Mouse (Mus musculus): ENCODE measurements around the gene Mcemp1. TPM values are rescaled to one million over a fixed set of nuclear protein-coding genes. Genes with fewer than 3 reads are reported as not detected.

Gene Mcemp1
- 0.27 and 0.68 TPM in 2 replicates for total RNA-seq (2017)

DNA sequence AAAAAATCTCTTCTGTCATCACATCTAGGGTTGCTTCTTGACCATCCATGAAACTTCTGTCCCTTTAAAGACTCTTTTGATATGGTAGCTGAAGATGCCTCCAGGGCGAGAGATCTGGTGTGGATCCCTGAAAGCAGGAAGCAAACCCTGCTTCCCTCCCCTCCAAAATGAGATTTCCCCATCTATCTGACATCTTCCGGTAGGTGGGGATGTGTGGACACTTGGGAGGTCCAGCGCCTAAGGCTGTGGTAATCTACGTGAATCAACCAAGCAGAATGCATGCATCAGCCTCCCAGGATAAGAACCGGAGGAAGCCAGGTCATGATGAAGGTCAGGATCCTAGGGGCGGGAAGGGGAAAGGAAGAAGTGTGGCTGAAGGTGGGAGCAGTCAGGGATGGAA, at the start of gene Mcemp1:
TSS of gene Mcemp1 (plus strand) at position 248 of the 400 bp plus-strand sequence.
- no peak for ATAC-seq (replicated peaks; ENCODE audit: low read depth, poor library complexity, severe bottlenecking)

DNA sequence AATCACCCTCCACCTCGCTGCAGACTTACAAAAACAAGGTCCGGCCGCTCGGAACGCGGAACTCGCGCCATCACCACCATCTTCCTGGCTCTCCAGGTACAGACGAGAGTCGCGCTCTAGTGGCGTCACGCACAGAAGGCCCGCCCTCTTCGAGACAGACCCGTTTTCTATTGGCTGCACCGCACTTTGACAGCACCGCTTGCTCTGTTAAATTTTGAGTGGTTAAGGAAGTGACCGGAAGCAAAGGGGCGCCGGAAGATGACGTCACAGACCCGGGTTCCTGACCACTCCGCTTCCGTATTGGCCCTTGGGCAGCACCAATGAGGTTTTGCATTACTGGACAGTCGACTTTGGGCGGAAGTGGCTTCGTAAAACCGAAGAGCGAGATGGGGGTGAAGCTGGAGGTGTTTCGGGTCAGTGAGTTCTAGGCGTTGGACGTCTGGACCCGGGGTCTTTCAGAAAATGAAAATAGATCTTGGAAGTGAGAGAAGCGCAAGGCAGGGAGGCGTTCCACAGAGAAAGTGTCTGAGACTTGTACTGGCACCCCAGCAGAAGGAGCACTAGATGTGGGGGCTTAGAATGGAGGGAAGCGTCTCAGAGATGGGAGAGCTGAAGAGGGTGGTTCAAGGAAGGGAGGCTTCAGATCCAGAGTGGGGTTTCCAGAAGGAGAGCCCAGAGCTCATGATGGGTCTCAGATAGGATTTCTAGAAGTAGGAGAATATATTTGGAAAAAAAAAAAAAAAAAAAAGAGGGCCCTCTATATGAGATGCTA, 44.2 kb upstream of the Mcemp1 start, which contains the start of the genes Xab2 and Pet100:
TSS of gene Xab2 (minus strand) at position 118 of the 772 bp plus-strand sequence.
TSS of gene Pet100 (plus strand) at position 350 of the 772 bp plus-strand sequence.
- peak; percentile 98 for ATAC-seq (replicated peaks; ENCODE audit: low read depth, poor library complexity, severe bottlenecking)

DNA sequence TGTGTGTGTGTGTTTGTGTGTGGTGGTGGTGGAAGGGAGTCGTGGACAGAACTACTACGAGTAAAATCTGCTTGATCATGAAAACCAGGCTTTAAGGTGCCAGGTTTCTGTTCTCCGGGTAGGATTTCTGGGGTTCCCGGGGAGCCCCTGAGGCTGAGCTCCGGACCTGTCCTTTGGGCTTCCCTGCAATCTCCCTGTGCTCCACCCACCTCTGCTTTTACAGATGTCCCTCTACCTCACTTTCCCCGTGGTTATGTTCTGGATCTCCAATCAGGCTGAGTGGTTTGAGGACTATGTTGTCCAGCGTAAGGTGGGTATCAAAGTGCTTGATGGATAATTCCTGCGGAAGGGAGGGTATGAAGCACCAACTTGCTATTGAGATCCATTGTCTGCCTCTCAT, 43.4 kb upstream of the Mcemp1 start:
- no peak for ATAC-seq (replicated peaks; ENCODE audit: low read depth, poor library complexity, severe bottlenecking)

DNA sequence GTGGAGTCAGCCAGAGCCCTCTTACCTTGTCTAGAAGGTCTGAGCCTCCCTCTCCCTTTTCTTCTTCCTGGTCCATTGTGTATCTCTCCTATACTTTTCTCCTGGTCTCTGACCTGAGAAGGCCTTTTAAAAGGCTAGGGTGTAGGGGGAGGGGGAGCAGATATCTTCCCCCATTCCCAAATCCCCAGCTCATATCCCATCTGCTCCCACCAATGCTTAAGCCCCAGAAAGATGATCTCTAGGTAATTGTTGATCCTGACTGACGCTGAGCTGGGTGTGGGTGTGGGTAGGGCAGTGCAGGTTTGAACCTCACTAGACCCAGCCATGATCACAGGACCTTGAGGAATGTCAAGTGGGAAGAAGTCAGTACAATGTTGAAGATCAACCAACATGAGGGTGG, 40.1 kb upstream of the Mcemp1 start, which contains the start of gene Pcp2:
TSS of gene Pcp2 (minus strand) at position 101 of the 400 bp plus-strand sequence.
- ATAC-seq (replicated peaks; ENCODE audit: low read depth, poor library complexity, severe bottlenecking) = no peak

DNA sequence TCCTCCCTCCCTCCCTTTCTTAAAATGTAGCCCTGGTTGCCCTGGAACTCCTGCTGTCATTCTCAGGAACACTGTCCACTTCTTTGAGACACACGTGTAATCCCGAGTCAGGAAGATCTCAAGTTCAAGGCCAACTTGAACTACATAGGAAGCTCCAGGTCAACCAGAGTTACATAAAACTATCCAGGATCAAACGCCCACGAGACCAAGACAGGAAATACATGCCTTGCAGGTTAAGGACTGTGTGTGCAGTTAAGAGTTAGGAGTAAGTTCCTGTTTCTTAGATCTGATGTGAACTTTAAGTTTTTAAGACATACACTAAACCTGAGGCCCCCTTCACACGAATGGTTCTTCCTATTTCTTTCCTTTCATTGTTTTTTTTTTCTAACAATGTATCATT, 38.6 kb upstream of the Mcemp1 start:
- 0 out of 2 replicates have a peak, but pooled peaks have one; percentile 13 for ATAC-seq (replicated peaks; ENCODE audit: low read depth, poor library complexity, severe bottlenecking)

DNA sequence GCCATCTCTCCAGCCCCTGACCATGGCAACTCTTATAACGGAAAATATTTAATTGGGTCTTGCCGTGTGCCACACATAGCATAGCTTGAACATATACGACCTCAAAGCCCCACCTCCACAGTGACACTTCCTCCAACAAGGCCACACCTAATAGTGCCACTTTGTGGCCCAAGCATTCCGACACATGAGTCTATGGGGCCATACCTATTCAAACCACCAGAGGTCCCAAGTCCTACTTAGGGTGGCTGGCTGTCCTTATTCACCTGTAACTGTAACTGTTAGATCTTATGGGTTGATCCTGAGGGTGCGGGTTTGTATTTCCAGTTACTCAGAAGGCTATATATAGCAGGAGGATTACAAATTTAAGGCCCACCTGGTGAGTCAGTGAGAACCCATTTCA, 37.5 kb upstream of the Mcemp1 start:
- peak; percentile 37 for ATAC-seq (replicated peaks; ENCODE audit: low read depth, poor library complexity, severe bottlenecking)

DNA sequence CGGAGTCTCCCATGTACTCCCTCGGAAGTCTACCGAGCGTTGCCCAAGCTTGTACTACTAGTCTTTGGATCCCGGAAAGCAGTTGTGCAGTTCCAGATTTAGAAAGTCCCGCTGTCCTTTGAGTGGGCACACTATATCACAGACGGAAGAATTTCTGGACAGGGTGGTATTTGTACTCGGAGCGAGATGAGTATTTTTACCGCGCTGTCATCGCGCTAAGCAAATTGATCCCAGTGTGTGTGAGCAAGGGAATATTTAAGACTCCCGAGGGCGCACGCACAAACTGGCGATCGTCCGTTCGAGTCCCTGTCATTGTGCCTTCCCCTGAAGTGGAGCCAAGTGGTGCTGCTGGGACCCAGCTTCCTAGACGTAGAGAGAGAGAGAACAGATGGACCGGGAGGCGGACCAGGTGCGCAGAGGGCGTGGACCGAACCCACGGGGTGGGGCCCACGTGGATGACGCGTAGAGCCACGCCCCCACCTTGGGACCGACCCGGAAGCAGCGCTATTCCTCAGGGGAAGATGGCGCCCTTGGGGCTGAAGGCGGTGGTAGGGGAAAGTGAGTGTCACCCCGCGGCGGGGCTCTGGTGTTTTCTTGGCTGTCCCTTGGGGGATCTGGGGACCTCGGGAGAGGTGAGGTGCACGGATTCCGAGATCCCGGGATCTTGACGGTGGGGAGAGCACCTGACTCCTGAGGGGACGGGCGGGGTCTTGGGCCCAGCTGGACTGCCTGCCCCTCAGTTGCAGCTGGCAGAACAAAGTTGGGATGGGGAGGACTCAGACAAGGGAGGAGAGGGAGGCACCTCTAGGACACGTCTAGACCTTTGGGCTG, 34.7 kb upstream of the Mcemp1 start, which contains the start of gene Stxbp2:
TSS of gene Stxbp2 (plus strand) at position 309 of the 831 bp plus-strand sequence.
- ATAC-seq (replicated peaks; ENCODE audit: low read depth, poor library complexity, severe bottlenecking) = peak; percentile 92

DNA sequence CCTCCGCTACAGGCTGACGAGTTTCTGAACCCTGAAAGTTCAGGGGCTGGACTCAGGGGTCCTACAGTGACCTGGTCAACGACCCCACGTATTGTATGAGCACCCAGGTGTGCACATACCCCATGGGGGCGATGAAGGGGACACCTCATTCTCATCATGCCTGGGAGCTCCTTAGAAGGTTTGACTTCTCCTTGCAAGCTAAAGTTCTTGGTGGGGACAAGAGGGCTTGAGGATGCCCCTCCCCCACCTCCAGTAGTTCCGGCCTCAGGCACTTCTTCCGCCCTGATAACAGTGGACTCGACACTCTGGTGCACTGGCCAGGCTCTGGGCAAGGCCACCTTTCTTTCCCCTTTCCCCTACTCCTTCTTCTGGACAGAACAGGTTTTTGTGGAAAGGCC, 34.1 kb upstream of the Mcemp1 start:
- ATAC-seq (replicated peaks; ENCODE audit: low read depth, poor library complexity, severe bottlenecking) = peak; percentile 49

DNA sequence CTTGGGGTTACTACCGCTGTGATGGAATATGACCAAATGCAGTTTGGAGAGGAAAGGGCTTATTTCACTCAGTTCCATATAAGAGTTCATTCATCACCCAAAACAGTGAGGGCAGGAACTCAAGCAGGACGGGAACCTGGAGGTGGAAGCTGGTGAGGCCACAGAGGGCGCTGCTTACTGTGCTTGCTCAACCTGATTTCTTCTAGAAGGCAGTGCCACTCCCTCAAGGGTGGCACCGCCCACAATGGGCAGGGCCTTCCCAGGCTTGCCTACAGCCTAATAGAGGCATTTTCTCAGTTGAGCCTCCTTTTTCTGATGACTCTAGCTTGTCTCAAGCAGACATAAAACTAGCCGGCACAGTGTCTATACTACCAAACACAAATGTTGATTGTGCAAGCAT, 19.8 kb upstream of the Mcemp1 start:
- peak; percentile 95 for ATAC-seq (replicated peaks; ENCODE audit: low read depth, poor library complexity, severe bottlenecking)

DNA sequence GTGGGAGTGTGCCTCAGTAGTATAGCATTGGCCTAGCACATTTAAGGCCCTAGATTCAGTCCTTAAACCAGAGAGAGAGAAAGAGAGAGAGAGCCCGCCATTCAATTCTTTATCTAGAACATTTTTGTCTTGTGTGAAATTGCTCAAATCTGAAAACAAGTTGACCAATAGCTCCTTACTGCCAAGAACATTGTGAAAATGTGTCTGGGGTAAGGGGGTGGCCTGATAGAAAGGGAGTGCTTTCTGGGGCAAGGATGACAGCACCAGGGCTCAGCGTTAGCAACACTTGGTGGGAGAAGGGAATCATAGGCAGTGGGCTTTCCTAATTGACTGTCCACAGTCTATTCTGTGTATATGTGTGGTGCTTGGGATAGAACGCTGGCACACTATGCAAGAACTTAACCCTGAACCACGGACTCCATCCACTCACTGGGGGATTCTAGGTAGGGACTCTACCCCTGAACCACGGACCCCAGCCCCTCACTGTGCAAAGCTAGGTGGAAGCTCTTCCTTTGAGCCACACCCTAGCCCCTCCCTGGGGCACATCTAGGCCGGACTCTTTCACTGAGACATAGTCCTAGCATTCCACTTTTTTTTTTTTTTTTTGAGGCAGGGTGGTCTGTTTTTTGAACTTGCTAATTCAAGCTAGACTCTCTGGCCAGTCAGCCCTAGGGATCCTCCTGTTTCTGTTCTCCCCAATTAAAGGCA, 18.6 kb upstream of the Mcemp1 start:
- ATAC-seq (replicated peaks; ENCODE audit: low read depth, poor library complexity, severe bottlenecking) = no peak

DNA sequence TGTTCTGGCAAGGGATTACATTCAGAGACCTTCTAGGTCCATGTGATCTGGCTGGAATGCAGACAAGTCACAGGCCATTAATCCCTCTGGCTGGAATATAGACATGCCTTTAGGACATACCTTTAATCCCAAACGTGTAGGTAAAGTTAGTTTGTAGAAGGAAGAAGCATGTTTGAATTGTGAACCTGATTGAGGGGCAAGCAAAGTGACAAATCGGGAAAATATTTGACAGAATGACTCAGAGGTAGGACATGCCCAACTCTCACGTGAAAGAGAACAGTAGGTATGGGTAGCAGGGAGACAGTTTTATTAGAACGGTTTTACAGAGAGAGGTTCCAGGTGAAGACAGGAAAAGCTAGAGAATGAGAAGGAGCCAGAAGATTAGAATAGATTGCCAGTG, 18.0 kb upstream of the Mcemp1 start:
- ATAC-seq (replicated peaks; ENCODE audit: low read depth, poor library complexity, severe bottlenecking) = no peak

DNA sequence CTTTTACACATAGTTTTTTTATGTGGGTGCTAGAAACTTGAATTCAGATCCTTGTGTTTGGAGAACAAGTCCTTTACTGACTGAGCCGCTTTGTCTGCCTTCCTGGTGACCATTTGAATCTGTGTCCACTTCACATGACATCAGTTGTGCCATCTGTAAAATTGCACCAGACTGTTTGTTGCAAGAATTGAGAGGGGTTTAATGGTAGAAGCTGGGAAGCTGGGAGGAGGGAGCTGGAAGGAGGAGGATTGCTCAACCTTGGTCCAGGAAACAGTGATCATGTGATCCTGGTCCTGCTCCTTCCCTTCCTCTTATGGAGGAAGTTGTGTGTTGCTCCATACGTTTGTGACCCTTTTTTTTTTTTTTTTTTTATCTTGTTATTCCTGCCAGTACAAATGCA, 17.3 kb upstream of the Mcemp1 start:
- peak; percentile 40 for ATAC-seq (replicated peaks; ENCODE audit: low read depth, poor library complexity, severe bottlenecking)

DNA sequence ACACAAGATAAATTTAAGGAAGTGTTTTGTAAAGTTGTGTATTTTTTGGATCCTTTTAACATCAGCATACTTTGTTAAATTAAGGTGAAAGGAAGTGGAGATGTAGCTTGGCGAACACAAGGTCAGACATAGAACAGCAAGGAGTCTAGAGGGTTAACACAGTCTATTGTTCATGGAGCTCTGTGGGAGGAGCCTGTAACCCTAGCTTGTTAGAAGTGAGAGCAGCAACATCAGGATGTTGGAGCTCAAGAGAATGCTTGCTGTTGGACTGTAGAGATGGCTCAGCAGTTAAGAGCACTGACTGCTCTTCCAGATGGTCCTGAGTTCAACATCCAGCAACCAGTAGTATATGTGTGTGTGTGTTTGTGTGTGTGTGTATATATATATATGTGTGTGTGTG, 16.6 kb upstream of the Mcemp1 start:
- ATAC-seq (replicated peaks; ENCODE audit: low read depth, poor library complexity, severe bottlenecking) = peak; percentile 34

DNA sequence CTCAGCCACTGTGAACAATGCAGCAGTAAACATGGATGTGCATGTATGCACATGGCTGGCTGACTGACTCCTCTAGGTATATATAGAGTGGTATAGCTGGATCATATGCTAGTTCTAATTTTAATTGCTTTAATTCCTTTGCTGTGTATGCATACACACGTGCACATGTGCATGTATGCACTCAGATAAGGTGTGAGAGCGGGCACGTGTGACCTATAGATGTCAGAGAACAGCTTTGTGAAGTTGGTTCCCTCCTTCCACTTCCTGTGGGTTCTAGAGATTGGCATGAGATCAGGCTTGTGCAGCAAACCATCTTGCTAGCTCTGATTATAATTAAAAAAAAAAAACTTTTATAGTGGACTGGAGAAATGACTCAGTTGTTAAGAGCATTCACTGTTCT, 12.7 kb upstream of the Mcemp1 start:
- no peak for ATAC-seq (replicated peaks; ENCODE audit: low read depth, poor library complexity, severe bottlenecking)

DNA sequence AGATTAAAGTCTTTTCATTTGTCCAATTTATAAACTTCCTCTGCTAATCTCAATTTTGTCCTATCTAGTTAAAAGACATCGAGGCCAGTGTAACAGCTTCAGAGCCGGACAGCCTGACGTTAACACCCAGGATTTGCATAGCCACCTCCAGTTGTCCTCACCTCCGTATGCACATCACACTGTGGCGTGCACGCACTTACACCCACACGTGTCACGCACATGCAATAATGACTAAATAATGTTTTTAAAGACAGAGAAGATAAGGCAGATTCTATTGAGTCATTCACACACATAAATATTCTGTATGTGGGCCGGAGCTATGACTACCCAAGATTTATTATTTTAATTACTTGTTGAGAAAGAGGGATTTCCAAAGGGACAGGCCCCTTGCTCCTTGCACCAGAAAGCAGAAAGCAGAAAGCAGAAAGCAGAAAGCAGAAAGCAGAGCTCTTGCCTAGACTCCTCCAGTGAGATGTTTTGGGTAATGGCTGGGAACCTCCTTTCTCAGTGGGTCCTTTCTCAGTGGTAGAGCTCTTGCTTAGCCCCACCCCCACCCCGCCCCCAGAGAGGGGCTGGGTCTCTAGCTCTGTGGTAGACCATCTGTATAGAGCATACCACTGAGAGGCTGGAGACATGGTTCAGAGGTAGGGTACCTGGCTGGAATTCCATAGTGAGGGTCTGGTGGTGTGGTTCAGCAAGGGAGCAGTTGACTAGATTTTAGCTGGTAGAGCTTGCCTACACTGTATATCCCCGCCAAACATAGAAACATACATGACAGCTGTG, 10.6 kb upstream of the Mcemp1 start:
- no peak for ATAC-seq (replicated peaks; ENCODE audit: low read depth, poor library complexity, severe bottlenecking)

DNA sequence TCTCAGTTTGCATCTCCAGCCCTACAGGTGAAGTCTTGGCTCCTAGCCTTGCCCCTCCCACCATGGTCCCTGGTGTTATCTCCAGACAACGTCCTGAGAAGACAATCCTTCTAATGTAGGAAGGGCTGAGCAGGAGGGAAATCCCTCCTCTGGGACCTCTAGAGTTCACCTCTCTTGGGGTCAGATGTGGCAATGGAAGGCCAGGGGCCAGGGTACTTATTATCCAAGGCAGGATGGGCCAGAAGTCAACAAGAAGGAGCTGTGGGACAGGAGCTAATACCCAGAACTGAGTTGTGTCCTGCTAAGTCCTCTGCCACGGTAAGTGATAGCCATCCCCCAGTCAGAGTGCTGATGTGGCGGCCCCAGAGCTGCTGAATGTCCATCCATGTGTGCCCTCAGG, 10.0 kb upstream of the Mcemp1 start, which contains the start of gene Retn:
TSS of gene Retn (plus strand) at position 245 of the 400 bp plus-strand sequence.
- ATAC-seq (replicated peaks; ENCODE audit: low read depth, poor library complexity, severe bottlenecking) = no peak

DNA sequence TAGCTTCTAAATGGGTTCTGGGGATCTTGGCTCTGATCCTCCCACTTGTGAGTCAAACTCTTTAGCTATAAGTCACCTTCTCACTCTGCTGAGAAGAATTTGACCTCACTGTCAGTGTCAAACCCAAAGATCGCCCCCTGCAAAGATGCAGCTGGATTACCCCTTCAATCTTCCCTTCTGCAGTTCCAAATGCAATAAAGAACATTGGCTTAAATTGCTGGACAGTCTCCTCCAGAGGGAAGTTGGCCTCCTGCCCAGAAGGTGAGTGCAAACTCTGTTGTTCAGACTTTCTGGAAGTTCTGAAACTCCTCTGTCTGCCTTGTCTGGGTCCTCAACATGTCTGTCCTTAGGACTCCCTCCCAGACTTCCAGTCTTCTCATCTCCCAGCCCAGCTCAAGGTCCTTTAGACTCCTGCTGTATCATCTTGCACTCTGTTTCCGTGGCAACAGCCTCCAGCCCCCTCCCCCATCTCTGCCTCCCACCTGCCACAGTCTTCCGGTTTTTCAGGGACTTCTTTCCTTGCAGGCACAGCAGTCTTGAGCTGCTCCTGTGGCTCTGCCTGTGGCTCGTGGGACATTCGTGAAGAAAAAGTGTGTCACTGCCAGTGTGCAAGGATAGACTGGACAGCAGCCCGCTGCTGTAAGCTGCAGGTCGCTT, 8.7 kb upstream of the Mcemp1 start:
- no peak for ATAC-seq (replicated peaks; ENCODE audit: low read depth, poor library complexity, severe bottlenecking)

DNA sequence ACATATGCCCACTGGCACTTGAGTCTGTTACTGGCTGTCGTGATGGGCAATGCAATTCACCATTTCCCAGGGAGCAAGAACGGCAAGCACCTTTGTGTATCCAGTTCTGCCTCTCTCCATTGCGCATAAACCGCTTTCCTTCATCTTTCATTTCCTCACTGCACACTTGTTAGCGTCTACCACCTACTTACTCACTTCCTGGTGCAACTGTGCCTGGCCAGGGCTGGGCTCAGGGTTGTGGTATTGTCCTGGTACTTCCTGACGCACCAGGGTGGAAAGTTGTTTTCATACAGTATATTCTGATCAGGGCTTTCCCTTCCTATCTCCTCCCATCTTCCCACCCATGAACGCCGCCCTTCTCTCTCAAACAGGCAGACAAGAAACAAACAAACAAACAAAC, 4.7 kb upstream of the Mcemp1 start:
- peak; percentile 71 for ATAC-seq (replicated peaks; ENCODE audit: low read depth, poor library complexity, severe bottlenecking)

DNA sequence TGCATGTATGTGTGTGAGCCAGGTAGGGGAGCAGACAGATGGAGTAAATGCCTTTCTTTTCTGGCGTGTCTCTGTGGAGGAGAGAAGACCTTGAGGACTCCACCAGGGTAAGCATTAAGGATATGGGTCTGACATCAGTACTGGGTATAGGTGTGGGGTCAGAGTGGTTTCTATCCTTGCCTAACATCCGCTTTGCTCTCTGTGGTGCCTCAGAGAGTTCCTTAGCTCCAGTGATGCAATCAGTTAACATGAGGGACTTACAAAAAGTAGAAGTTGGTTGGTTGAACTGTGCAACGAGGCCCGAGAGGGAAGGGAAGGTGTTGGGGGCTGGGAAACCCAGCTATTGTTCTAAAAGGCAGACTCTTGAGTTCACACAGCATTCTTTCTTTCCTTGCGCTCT, 1.1 kb upstream of the Mcemp1 start:
- ATAC-seq (replicated peaks; ENCODE audit: low read depth, poor library complexity, severe bottlenecking) = peak; percentile 90
